Mouse (Mus musculus): Measurements from ENCODE around the gene Rbm24.

DNA sequence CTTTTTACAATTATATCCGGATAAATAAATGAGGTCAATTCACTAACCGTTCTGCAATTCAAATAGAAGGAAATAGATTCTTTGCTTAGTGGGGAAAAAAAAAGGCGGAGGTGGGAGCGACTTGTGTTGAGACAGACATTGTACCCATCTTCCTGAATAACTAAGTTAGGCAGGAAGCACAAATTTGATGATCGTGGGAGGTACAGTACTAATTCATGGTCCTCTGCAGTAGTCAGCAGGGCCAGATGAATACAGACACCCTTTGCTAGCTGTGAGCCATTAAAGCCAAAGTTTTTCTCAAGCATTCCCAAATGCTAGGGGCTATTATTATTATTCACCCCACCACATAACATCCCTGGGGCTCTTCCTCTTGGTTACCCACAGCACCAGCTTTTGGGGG lies 640 bp upstream of the Rbm24 start:
- no peak for TF ChIP-seq ELF1 (IDR thresholded peaks at IDR 0.05; ENCODE audit: low read depth, low read length)
- TF ChIP-seq MYC (IDR thresholded peaks at IDR 0.05; ENCODE audit: low read depth, low read length), result no peak
- no peak for TF ChIP-seq EP300 (IDR thresholded peaks at IDR 0.05; ENCODE audit: low read length)
- no peak for TF ChIP-seq USF2 (conservative IDR thresholded peaks at IDR 0.05; ENCODE audit: low read depth, low read length)
- TF ChIP-seq CTCF (conservative IDR thresholded peaks at IDR 0.05 in 1 of 2, IDR thresholded peaks at IDR 0.05 in 1 of 2; ENCODE audit: low read depth in 2 of 2, low read length in 2 of 2), result no peak
- no peak for TF ChIP-seq TBP (conservative IDR thresholded peaks at IDR 0.05; ENCODE audit: low read depth, low read length)
- TF ChIP-seq E2F4 (IDR thresholded peaks at IDR 0.05; ENCODE audit: insufficient replicate concordance, low read depth, low read length), result no peak
- no peak for TF ChIP-seq POLR2A (IDR thresholded peaks at IDR 0.05; ENCODE audit: low read depth, low read length)
- no peak for TF ChIP-seq MAX (IDR thresholded peaks at IDR 0.05; ENCODE audit: low read length)
- TF ChIP-seq KAT2A (IDR thresholded peaks at IDR 0.05; ENCODE audit: insufficient replicate concordance, low read length), result no peak
- TF ChIP-seq UBTF (IDR thresholded peaks at IDR 0.05; ENCODE audit: low read depth, low read length), result no peak
